10 mouse cellular contexts compared by ENCODE assay signal in the genomic region with DNA sequence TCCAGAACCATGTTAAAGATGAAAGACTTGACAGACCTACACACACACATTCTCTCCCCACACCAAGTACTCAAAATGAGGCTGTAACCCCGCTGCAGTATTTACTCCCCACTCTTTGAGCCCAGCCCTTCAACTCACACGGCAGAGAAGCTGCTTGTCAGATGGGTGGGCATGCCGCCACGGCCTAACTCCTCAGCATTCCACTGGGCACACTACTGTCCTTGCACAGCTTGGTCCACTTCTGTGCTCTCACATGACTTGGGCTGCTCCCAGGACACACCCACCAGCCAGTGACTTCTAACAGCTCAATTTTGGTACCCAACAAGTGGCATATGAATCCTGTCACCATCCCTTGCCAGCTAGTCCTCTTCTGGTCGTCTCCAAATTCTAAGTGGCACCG. TPM values are rescaled to one million over a fixed set of nuclear protein-coding genes. Genes with fewer than 3 reads are reported as not detected.
DNase-seq lines count a peak whose midpoint lies in the region; ATAC-seq and TF ChIP-seq lines count a peak whose summit lies in the region.
"Had no signal": no experiment of that assay in that cellular context is flagged by ENCODE, and none has a peak within 500 bp of the region (broad histone marks: within the 10 kb centered on the region; RNA-seq: fewer than 3 reads in every experiment).

No protein-coding gene starts in this region.

- H3K4me1 ChIP-seq in kidney, adult 2 months (ENCODE audit: control insufficient read depth, insufficient read depth, low read length), result peaks cover 29% of the 10 kb centered on the region
- peaks cover 40% of the 10 kb centered on the region for H3K4me1 ChIP-seq in liver, embryonic 12.5 days

- no peaks in the 10 kb centered on the region for H3K9me3 ChIP-seq in liver, embryonic 12.5 days (replicated peaks)

- 23% methylated on average over 6 of the region's 6 CpGs for WGBS in kidney, adult 2 months
- WGBS in liver, embryonic 12.5 days (ENCODE audit: insufficient replicate concordance), result 57% methylated on average over 6 of the region's 6 CpGs

- DNase-seq in urinary bladder, postnatal 14 days (ENCODE audit: low spot score), result peak; percentile 54
- DNase-seq in urinary bladder, postnatal 25 days (ENCODE audit: low spot score), result no peak
- peak; percentile 54 for DNase-seq in cerebellum, adult 8-10 months
- DNase-seq in gastrocnemius, postnatal 4 days (ENCODE audit: low spot score in 2 of 2), result peak; percentile 31 to 70
- peak; percentile 79 for DNase-seq in kidney, adult 2 months
- peak; percentile 34 to 52 for DNase-seq in right cerebral cortex, adult 2 months (ENCODE audit: low spot score in 2 of 2)

- H3K9ac ChIP-seq in liver, embryonic 12.5 days, result 0 out of 2 replicates have a peak overlapping the region, but pooled peaks have one; percentile 17

- no peak overlapping the region for H3K4me3 ChIP-seq in kidney, adult 2 months (ENCODE audit: insufficient read depth, low read depth, low read length)
- no peak overlapping the region for H3K4me3 ChIP-seq in liver, embryonic 12.5 days

- peak overlapping the region; percentile 70 for H3K27ac ChIP-seq in kidney, adult 2 months (ENCODE audit: insufficient read depth, low read depth, low read length)
- H3K27ac ChIP-seq in liver, embryonic 12.5 days, result peak overlapping the region; percentile 74

- ATAC-seq in liver, embryonic 12.5 days, result no peak
- no peak for ATAC-seq in monocyte, adult 5-6 weeks (replicated peaks; ENCODE audit: insufficient number of reproducible peaks, low FRiP score, low TSS enrichment, poor library complexity, severe bottlenecking)

- TF ChIP-seq CTCF in kidney, adult 2 months (conservative IDR thresholded peaks at IDR 0.05; ENCODE audit: insufficient read depth, insufficient read length, low read depth, low read length), result no peak

- no peak overlapping the region for H3K4me2 ChIP-seq in liver, embryonic 12.5 days

- no peaks in the 10 kb centered on the region for H3K27me3 ChIP-seq in kidney, adult 2 months (replicated peaks; ENCODE audit: control insufficient read depth, insufficient read depth, low read length)
- no peaks in the 10 kb centered on the region for H3K27me3 ChIP-seq in liver, embryonic 12.5 days (replicated peaks)

- H3K36me3 ChIP-seq in kidney, adult 2 months (ENCODE audit: control insufficient read depth, insufficient read depth, low read length), result no peaks in the 10 kb centered on the region
- H3K36me3 ChIP-seq in liver, embryonic 12.5 days, result 0 out of 2 replicates have a peak, but pooled peaks cover 5% of the 10 kb centered on the region

- TF ChIP-seq POLR2A in kidney, adult 2 months (IDR thresholded peaks at IDR 0.05; ENCODE audit: low read depth, low read length), result peak; percentile 29

RNA-seq across cellular contexts. Expression of a gene that starts 5.0 kb away (rescaled TPM):
- 10 to 100 TPM; 17.0 to 17.6 TPM for total RNA-seq in gastrocnemius, postnatal 4 days (2021)
- 11.4 and 11.8 TPM in 2 replicates for polyA plus RNA-seq in kidney, adult 2 months (2012; rRNA removed)
- 4.8 and 5.2 TPM in 2 replicates for polyA plus RNA-seq in liver, embryonic 12.5 days (2016; fragmentation: Nextera tagmentation; extraction: Ambion mirVana)
- total RNA-seq in monocyte, adult 5-6 weeks (2017), result 15.0 to 38.1 TPM (median 25.2 TPM) in 3 replicates

RNA-seq across cellular contexts. Expression of a gene that starts 37.2 kb away (rescaled TPM):
- 10 to 100 TPM; 24.7 to 27.0 TPM for total RNA-seq in gastrocnemius, postnatal 4 days (2021)
- 17.2 and 19.6 TPM in 2 replicates for polyA plus RNA-seq in kidney, adult 2 months (2012; rRNA removed)
- 34.2 and 36.4 TPM in 2 replicates for polyA plus RNA-seq in liver, embryonic 12.5 days (2016; fragmentation: Nextera tagmentation; extraction: Ambion mirVana)
- total RNA-seq in monocyte, adult 5-6 weeks (2017), result 6.9 to 17.1 TPM (median 7.5 TPM) in 3 replicates

RNA-seq across cellular contexts. Expression of a gene that starts 57.0 kb away (rescaled TPM):
- not detected for total RNA-seq in gastrocnemius, postnatal 4 days (2021)
- polyA plus RNA-seq in kidney, adult 2 months (2012; rRNA removed), result not detected in 2 replicates
- polyA plus RNA-seq in liver, embryonic 12.5 days (2016; fragmentation: Nextera tagmentation; extraction: Ambion mirVana), result not detected in 2 replicates
- not detected in 3 replicates for total RNA-seq in monocyte, adult 5-6 weeks (2017)
- total RNA-seq: common myeloid progenitor, adult 5-6 weeks had no signal
- polyA plus RNA-seq: neural tube, embryonic 11.5 days had no signal
